14 mouse cellular contexts compared by ENCODE assay signal in the genomic region with DNA sequence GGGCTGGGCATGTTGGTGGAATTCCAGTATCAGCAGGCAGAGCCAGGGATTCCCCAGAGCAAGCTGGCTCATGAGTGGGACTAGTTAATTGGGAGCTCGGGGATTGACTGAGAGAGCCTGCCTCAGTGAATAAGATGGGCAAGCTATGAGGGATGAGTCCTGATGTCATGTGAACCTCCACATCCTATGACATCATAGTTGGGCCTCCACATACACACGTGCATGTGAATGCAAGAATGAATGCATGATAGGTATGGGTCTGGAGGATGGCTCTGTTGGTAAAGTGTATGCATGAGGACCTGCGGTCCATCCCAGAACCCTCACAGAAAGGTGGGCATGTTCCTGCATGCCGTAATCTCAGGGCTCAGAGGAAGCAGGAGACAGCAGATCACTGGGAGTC.
"Had no signal": no experiment of that assay in that cellular context is flagged by ENCODE, and none has a peak within 500 bp of the region (broad histone marks: within the 10 kb centered on the region; RNA-seq: fewer than 3 reads in every experiment).

No protein-coding gene starts in this region.

- H3K4me2 ChIP-seq: limb, embryonic 15.5 days; liver, embryonic 11.5 days; lung, embryonic 14.5 days; midbrain, embryonic 13.5 days; neural tube, embryonic 13.5 days had no signal

- H3K4me1 ChIP-seq: midbrain, embryonic 13.5 days; neural tube, embryonic 13.5 days had no signal

- H3K36me3 ChIP-seq: limb, embryonic 15.5 days; midbrain, embryonic 13.5 days; neural tube, embryonic 13.5 days had no signal

- H3K4me3 ChIP-seq: limb, embryonic 15.5 days; megakaryocyte, embryonic 14.5 days; midbrain, embryonic 10.5 days; midbrain, embryonic 13.5 days; myocyte; neural tube, embryonic 13.5 days had no signal

- H3K9me3 ChIP-seq: limb, embryonic 15.5 days; midbrain, embryonic 10.5 days; midbrain, embryonic 13.5 days; neural tube, embryonic 13.5 days had no signal

- ATAC-seq: hindbrain, postnatal 0 days; midbrain, embryonic 13.5 days; midbrain, embryonic 16.5 days had no signal

- DNase-seq: lung, embryonic 14.5 days; thymus, postnatal 36 days had no signal

- H3K27me3 ChIP-seq: limb, embryonic 15.5 days; midbrain, embryonic 13.5 days; neural tube, embryonic 13.5 days had no signal

- H3K27ac ChIP-seq: hindbrain, postnatal 0 days; limb, embryonic 15.5 days; liver, embryonic 14.5 days; midbrain, embryonic 13.5 days; neural tube, embryonic 13.5 days; stomach, postnatal 0 days had no signal

- H3K9ac ChIP-seq: limb, embryonic 15.5 days; liver, embryonic 14.5 days; liver, postnatal 0 days; lung, embryonic 14.5 days; midbrain, embryonic 13.5 days; neural tube, embryonic 13.5 days had no signal
